17 mouse cellular contexts compared by ENCODE assay signal in the genomic region with DNA sequence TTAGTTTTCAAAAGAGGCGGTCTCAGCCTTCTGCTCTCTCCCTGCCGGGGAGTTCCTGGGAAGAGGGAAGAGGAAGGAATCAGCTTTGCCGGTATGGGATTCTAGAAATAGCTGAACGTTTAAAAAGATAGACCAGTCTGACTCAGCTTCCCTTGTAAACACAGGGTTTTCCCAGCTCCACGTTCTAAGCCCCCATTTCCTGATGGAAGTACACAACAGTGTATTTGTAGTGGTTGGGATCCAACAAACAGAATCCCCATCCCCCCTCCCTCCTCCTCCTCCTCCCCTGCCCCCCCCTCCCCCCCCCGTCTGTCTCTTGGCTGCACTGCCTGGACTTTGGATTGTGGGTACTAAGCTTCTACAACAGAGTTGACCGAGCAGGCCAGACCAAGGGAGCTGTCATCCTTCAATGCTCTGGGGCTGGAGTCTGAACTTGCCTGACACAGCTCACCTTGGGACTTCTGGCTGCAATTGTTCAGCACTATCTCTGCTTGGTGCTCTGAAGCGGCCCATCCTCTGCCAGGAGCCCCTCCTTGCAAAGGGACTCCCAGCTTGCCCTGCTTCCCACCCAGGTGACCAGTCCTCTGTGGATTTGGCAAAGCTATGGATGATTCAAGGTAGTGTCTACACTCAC. TPM values are rescaled to one million over a fixed set of nuclear protein-coding genes. Genes with fewer than 3 reads are reported as not detected.
A peak's percentile ranks its signal among the peaks of the same experiment; 100 is the strongest.
DNase-seq lines count a peak whose midpoint lies in the region; ATAC-seq and TF ChIP-seq lines count a peak whose summit lies in the region.
"Had no signal": no experiment of that assay in that cellular context is flagged by ENCODE, and none has a peak within 500 bp of the region (broad histone marks: within the 10 kb centered on the region; RNA-seq: fewer than 3 reads in every experiment).

No protein-coding gene starts in this region.

- H3K4me1 ChIP-seq in heart, embryonic 11.5 days (ENCODE audit: control insufficient read depth, insufficient read depth, low read length): peaks cover 46% of the 10 kb centered on the region
- H3K4me1 ChIP-seq in lung, embryonic 16.5 days (replicated peaks; ENCODE audit: control insufficient read depth, insufficient read depth, low read length): peaks cover 50% of the 10 kb centered on the region
- peaks cover 66% of the 10 kb centered on the region for H3K4me1 ChIP-seq in kidney, adult 2 months (ENCODE audit: control insufficient read depth, insufficient read depth, low read length)
- H3K4me1 ChIP-seq in liver, postnatal 0 days (ENCODE audit: insufficient read depth): peaks cover 62% of the 10 kb centered on the region

- no peak for TF ChIP-seq POLR2A in kidney, adult 2 months (IDR thresholded peaks at IDR 0.05; ENCODE audit: low read depth, low read length)

- DNase-seq in heart, adult 8-10 months (ENCODE audit: low spot score): peak; percentile 74
- no peak for DNase-seq in lung, postnatal 4 days
- peak; percentile 90 for DNase-seq in kidney, adult 2 months
- no peak for DNase-seq in liver, postnatal 0 days
- no peak for DNase-seq in T-cell, adult 2 months (ENCODE audit: low spot score)
- no peak for DNase-seq in urinary bladder, adult 2 months (ENCODE audit: low spot score)
- DNase-seq: adrenal gland, postnatal 10 days; cerebellum, postnatal 10 days; retina, postnatal 1 day had no signal

- no peaks in the 10 kb centered on the region for H3K27me3 ChIP-seq in heart, embryonic 11.5 days (ENCODE audit: control insufficient read depth, insufficient read depth, low read length)
- no peaks in the 10 kb centered on the region for H3K27me3 ChIP-seq in lung, embryonic 16.5 days (ENCODE audit: control insufficient read depth, insufficient read depth, low read depth, low read length)
- no peaks in the 10 kb centered on the region for H3K27me3 ChIP-seq in kidney, adult 2 months (replicated peaks; ENCODE audit: control insufficient read depth, insufficient read depth, low read length)
- H3K27me3 ChIP-seq in liver, postnatal 0 days (ENCODE audit: insufficient read depth, low read length): no peaks in the 10 kb centered on the region
- H3K27me3 ChIP-seq: embryonic facial prominence, embryonic 12.5 days had no signal

- 24% methylated on average over 8 of the region's 8 CpGs for WGBS in heart, embryonic 11.5 days (ENCODE audit: insufficient replicate concordance)
- WGBS in lung, embryonic 16.5 days: 19% methylated on average over 8 of the region's 8 CpGs
- 19% methylated on average over 8 of the region's 8 CpGs for WGBS in kidney, adult 2 months
- 39% methylated on average over 8 of the region's 8 CpGs for WGBS in liver, postnatal 0 days (ENCODE audit: insufficient replicate concordance)

- H3K36me3 ChIP-seq in heart, embryonic 11.5 days (ENCODE audit: control insufficient read depth, insufficient read depth, low read length): no peaks in the 10 kb centered on the region
- no peaks in the 10 kb centered on the region for H3K36me3 ChIP-seq in lung, embryonic 16.5 days (ENCODE audit: control insufficient read depth, insufficient read depth, low read length)
- H3K36me3 ChIP-seq in kidney, adult 2 months (ENCODE audit: control insufficient read depth, insufficient read depth, low read length): no peaks in the 10 kb centered on the region
- H3K36me3 ChIP-seq in liver, postnatal 0 days (replicated peaks; ENCODE audit: insufficient read depth, low read length): no peaks in the 10 kb centered on the region
- H3K36me3 ChIP-seq: embryonic facial prominence, embryonic 12.5 days had no signal

- H3K4me3 ChIP-seq in heart, embryonic 11.5 days (ENCODE audit: low read depth, low read length): no peak overlapping the region
- H3K4me3 ChIP-seq in lung, embryonic 16.5 days (ENCODE audit: low read length): no peak overlapping the region
- no peak overlapping the region for H3K4me3 ChIP-seq in kidney, adult 2 months (ENCODE audit: insufficient read depth, low read depth, low read length)
- no peak overlapping the region for H3K4me3 ChIP-seq in liver, postnatal 0 days (ENCODE audit: low read depth, low read length)
- H3K4me3 ChIP-seq: embryonic facial prominence, embryonic 12.5 days; megakaryocyte, embryonic 14.5 days had no signal

- ATAC-seq in heart, embryonic 11.5 days (replicated peaks; ENCODE audit: insufficient number of reproducible peaks, low FRiP score, low TSS enrichment): no peak
- ATAC-seq in lung, embryonic 16.5 days (ENCODE audit: low read depth): no peak
- ATAC-seq in liver, postnatal 0 days: peak; percentile 8; the same call in 1 of the 2 replicates
- ATAC-seq: hindbrain, postnatal 0 days had no signal

- H3K9me3 ChIP-seq in heart, embryonic 11.5 days (replicated peaks; ENCODE audit: control insufficient read depth, low read length): no peaks in the 10 kb centered on the region
- H3K9me3 ChIP-seq in lung, embryonic 16.5 days (ENCODE audit: control insufficient read depth, low read length): no peaks in the 10 kb centered on the region
- H3K9me3 ChIP-seq in liver, postnatal 0 days (ENCODE audit: low read length): no peaks in the 10 kb centered on the region
- H3K9me3 ChIP-seq: embryonic facial prominence, embryonic 12.5 days; megakaryocyte, embryonic 14.5 days had no signal

- TF ChIP-seq EP300 in liver, postnatal 0 days (IDR thresholded peaks at IDR 0.05; ENCODE audit: low read depth): no peak

- TF ChIP-seq CTCF in kidney, adult 2 months (conservative IDR thresholded peaks at IDR 0.05; ENCODE audit: insufficient read depth, insufficient read length, low read depth, low read length): no peak
- TF ChIP-seq CTCF in liver, postnatal 0 days (IDR thresholded peaks at IDR 0.05; ENCODE audit: low read depth): no peak

- H3K9ac ChIP-seq in heart, embryonic 11.5 days (ENCODE audit: low read depth, low read length): no peak overlapping the region
- no peak overlapping the region for H3K9ac ChIP-seq in lung, embryonic 16.5 days (ENCODE audit: low read length)
- H3K9ac ChIP-seq in liver, postnatal 0 days (replicated peaks): no peak overlapping the region
- H3K9ac ChIP-seq: embryonic facial prominence, embryonic 12.5 days; liver, embryonic 14.5 days had no signal

- no peak overlapping the region for H3K27ac ChIP-seq in heart, embryonic 11.5 days (ENCODE audit: low read depth, low read length)
- H3K27ac ChIP-seq in lung, embryonic 16.5 days (ENCODE audit: low read length): peak overlapping the region; percentile 50
- peak overlapping the region; percentile 65 for H3K27ac ChIP-seq in kidney, adult 2 months (ENCODE audit: insufficient read depth, low read depth, low read length)
- H3K27ac ChIP-seq in liver, postnatal 0 days (ENCODE audit: low read depth): peak overlapping the region; percentile 64; the same call in 1 of the 2 replicates
- H3K27ac ChIP-seq: embryonic facial prominence, embryonic 12.5 days; hindbrain, postnatal 0 days; liver, embryonic 14.5 days had no signal

- H3K4me2 ChIP-seq in heart, embryonic 11.5 days: no peak overlapping the region
- no peak overlapping the region for H3K4me2 ChIP-seq in lung, embryonic 16.5 days (ENCODE audit: low read depth, low read length)
- no peak overlapping the region for H3K4me2 ChIP-seq in liver, postnatal 0 days (ENCODE audit: low read depth, low read length)
- H3K4me2 ChIP-seq: embryonic facial prominence, embryonic 12.5 days had no signal

RNA-seq across cellular contexts. Expression of gene Nuak2, which starts 22.2 kb away (rescaled TPM):
- total RNA-seq in heart, adult 8-10 months (2022): 1 to 10 TPM; 3.8 to 5.2 (median 4.0) TPM
- 2.6 and 3.6 TPM in 2 replicates for polyA plus RNA-seq in heart, embryonic 11.5 days (2014; fragmentation: Nextera tagmentation; extraction: Ambion mirVana)
- 23.4 TPM in 2 replicates for polyA plus RNA-seq in lung, embryonic 16.5 days (2015; fragmentation: Nextera tagmentation; extraction: Ambion mirVana)
- polyA plus RNA-seq in kidney, adult 2 months (2012; rRNA removed): 56.1 and 73.7 TPM in 2 replicates
- polyA plus RNA-seq in liver, postnatal 0 days (2015; fragmentation: Nextera tagmentation; extraction: Ambion mirVana): 6.0 and 6.8 TPM in 2 replicates
- polyA plus RNA-seq in urinary bladder, adult 2 months (2012; rRNA removed): 3.4 TPM in 2 replicates

RNA-seq across cellular contexts. Expression of gene Klhdc8a, which starts 39.7 kb away (rescaled TPM):
- 10 to 100 TPM; 11.8 to 22.9 (median 17.5) TPM for total RNA-seq in heart, adult 8-10 months (2022)
- polyA plus RNA-seq in heart, embryonic 11.5 days (2014; fragmentation: Nextera tagmentation; extraction: Ambion mirVana): 0.45 and 0.56 TPM in 2 replicates
- polyA plus RNA-seq in lung, embryonic 16.5 days (2015; fragmentation: Nextera tagmentation; extraction: Ambion mirVana): 0.50 and 0.87 TPM in 2 replicates
- polyA plus RNA-seq in kidney, adult 2 months (2012; rRNA removed): 15.7 and 17.7 TPM in 2 replicates
- 0.32 and 0.40 TPM in 2 replicates for polyA plus RNA-seq in liver, postnatal 0 days (2015; fragmentation: Nextera tagmentation; extraction: Ambion mirVana)
- polyA plus RNA-seq in urinary bladder, adult 2 months (2012; rRNA removed): 1.2 and 1.5 TPM in 2 replicates
- total RNA-seq: granulocyte monocyte progenitor cell, adult 5-6 weeks; monocyte, adult 5-6 weeks had no signal

RNA-seq across cellular contexts. Expression of gene Tmcc2, which starts 52.9 kb away (rescaled TPM):
- 10 to 100 TPM; 27.5 to 31.3 (median 28.9) TPM for total RNA-seq in heart, adult 8-10 months (2022)
- polyA plus RNA-seq in heart, embryonic 11.5 days (2014; fragmentation: Nextera tagmentation; extraction: Ambion mirVana): 10.4 and 14.6 TPM in 2 replicates
- polyA plus RNA-seq in lung, embryonic 16.5 days (2015; fragmentation: Nextera tagmentation; extraction: Ambion mirVana): 11.0 and 16.3 TPM in 2 replicates
- polyA plus RNA-seq in kidney, adult 2 months (2012; rRNA removed): 6.0 and 6.3 TPM in 2 replicates
- polyA plus RNA-seq in liver, postnatal 0 days (2015; fragmentation: Nextera tagmentation; extraction: Ambion mirVana): 154 TPM in 2 replicates
- polyA plus RNA-seq in urinary bladder, adult 2 months (2012; rRNA removed): 7.9 and 9.8 TPM in 2 replicates

Comparison
In these comparisons a context has a peak if more than half of its experiments do, and no peak if none do; other contexts are left out.
1. DNase-seq: peak in heart, adult 8-10 months (single experiment) and kidney, adult 2 months (single experiment); none in lung, postnatal 4 days (0 of 2), liver, postnatal 0 days (single experiment), T-cell, adult 2 months (single experiment) and urinary bladder, adult 2 months (single experiment).